Mouse (Mus musculus) 3T3-L1 (cell line): ENCODE results near the gene Foxred1.

Experiments used
- DNase-seq: peaks from one replicate; pipeline ENCODE4 v3.0.0-alpha.2; 2015; ENCODE audit warnings: low read depth, low spot score

Foxred1 gene

GRCm38 (mm10) chr9:35192983-35193542 is 17.8 kb downstream of the Foxred1 start:
- no peak for DNase-seq

GRCm38 (mm10) chr9:35188700-35189099 is 22.2 kb downstream of the Foxred1 start:
- no peak for DNase-seq

- no peak for DNase-seq
Measured at GRCm38 (mm10) chr9:35187351-35187903, 23.4 kb downstream of the Foxred1 start.

- DNase-seq, result no peak
Measured at GRCm38 (mm10) chr9:35186430-35186829, 24.4 kb downstream of the Foxred1 start.

GRCm38 (mm10) chr9:35183359-35183758 is 27.5 kb downstream of the Foxred1 start:
- DNase-seq, result no peak

- DNase-seq, result peak; percentile 20
Measured at GRCm38 (mm10) chr9:35182832-35183231, 28.0 kb downstream of the Foxred1 start.

- no peak for DNase-seq
Measured at GRCm38 (mm10) chr9:35176124-35176659, 34.7 kb downstream of the Foxred1 start.

GRCm38 (mm10) chr9:35175251-35176123 is 35.4 kb downstream of the Foxred1 start, which contains the start of gene Dcps:
TSS of gene Dcps (minus strand) at chr9:35176061.
- peak; percentile 86 for DNase-seq

- DNase-seq, result peak; percentile 15
Measured at GRCm38 (mm10) chr9:35173331-35173730, 37.5 kb downstream of the Foxred1 start.

- DNase-seq, result no peak
Measured at GRCm38 (mm10) chr9:35170071-35170470, 40.8 kb downstream of the Foxred1 start.

- no peak for DNase-seq
Measured at GRCm38 (mm10) chr9:35166798-35167635, 43.8 kb downstream of the Foxred1 start.

- DNase-seq, result peak; percentile 80
Measured at GRCm38 (mm10) chr9:35166144-35166797, 44.6 kb downstream of the Foxred1 start.

GRCm38 (mm10) chr9:35164142-35164874 is 46.5 kb downstream of the Foxred1 start:
- DNase-seq, result no peak

- DNase-seq, result no peak
Measured at GRCm38 (mm10) chr9:35163011-35163690, 47.7 kb downstream of the Foxred1 start.

- no peak for DNase-seq
Measured at GRCm38 (mm10) chr9:35161721-35162120, 49.1 kb downstream of the Foxred1 start.

- DNase-seq, result no peak
Measured at GRCm38 (mm10) chr9:35160662-35161061, 50.2 kb downstream of the Foxred1 start.

- no peak for DNase-seq
Measured at GRCm38 (mm10) chr9:35158477-35158876, 52.4 kb downstream of the Foxred1 start.

GRCm38 (mm10) chr9:35156862-35157261 is 54.0 kb downstream of the Foxred1 start:
- DNase-seq, result no peak

GRCm38 (mm10) chr9:35156002-35156710 is 54.7 kb downstream of the Foxred1 start:
- peak; percentile 77 for DNase-seq
